Mouse (Mus musculus): Measurements from ENCODE around the gene Tnnt1. TPM values are rescaled to one million over a fixed set of nuclear protein-coding genes. Genes with fewer than 3 reads are reported as not detected.

Gene Tnnt1
- polyA plus RNA-seq, 1 experiment from 2014 or later = 10.8 TPM

DNA sequence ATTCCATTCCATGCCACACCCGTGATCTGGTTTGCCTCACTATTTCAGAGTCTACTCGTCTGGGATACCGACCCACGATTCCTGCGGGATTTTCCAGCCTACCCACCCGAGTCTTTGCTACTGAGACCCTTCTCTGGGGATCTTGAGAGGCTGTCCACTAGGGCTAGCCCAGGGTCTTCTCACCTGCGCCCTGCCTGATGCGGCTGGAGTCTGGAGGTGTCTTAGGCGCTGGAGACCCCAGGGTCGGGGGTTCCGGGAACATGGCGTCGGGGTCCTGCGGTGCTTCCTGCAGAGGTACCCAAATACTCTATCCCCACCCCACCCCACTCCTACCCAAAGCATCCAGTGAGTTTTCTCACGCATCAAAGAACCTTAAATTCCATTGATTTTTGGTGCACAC lies 29.9 kb upstream of the Tnnt1 start:
- no peak overlapping the region for H3K9ac ChIP-seq (ENCODE audit: low read depth, low read length)
- DNase-seq (ENCODE audit: low spot score) (no peak), ATAC-seq (replicated peaks; ENCODE audit: low FRiP score, low read depth) (no peak)
- no peak overlapping the region for H3K27ac ChIP-seq
- H3K4me2 ChIP-seq (ENCODE audit: low read length) = 0 out of 2 replicates have a peak overlapping the region, but pooled peaks have one; percentile 71
- H3K27me3 ChIP-seq (ENCODE audit: insufficient read depth, low read length) = no peaks in the 10 kb centered on the region
- no peaks in the 10 kb centered on the region for H3K36me3 ChIP-seq (ENCODE audit: insufficient read depth, low read length)
- no peak overlapping the region for H3K4me3 ChIP-seq (replicated peaks; ENCODE audit: low read depth, low read length)
- H3K4me1 ChIP-seq (replicated peaks; ENCODE audit: insufficient read depth, low read length) = peaks cover 7% of the 10 kb centered on the region; the same call in 1 of the 2 replicates
- no peaks in the 10 kb centered on the region for H3K9me3 ChIP-seq (replicated peaks; ENCODE audit: low read length)
- WGBS = 77% methylated on average over 15 of the region's 15 CpGs
- TF ChIP-seq CTCF (IDR thresholded peaks at IDR 0.05; ENCODE audit: low read depth) = no peak

DNA sequence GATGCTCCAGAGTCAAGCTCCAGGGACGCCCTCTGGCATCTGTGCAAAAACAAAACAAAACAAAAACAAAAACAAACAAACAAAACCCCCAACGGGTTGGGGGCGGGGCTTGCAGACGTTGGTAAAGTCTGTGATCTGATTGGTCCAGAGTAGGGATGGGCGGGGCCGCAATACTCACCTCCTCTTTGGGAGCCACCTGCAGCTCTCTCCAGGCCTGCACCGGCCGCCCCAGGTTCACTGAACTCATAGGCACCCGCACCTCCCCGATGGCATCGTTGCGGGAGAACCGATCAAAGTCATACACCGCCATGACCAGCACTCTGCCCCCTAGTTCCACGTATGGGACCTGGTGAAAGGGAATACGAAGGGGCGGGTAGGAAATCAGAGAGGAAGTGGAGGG lies 25.8 kb upstream of the Tnnt1 start:
- H3K9me3 ChIP-seq (replicated peaks; ENCODE audit: low read length) = no peaks in the 10 kb centered on the region
- no peak for ATAC-seq (replicated peaks; ENCODE audit: low FRiP score, low read depth)
- WGBS = 39% methylated on average over 17 of the region's 17 CpGs
- TF ChIP-seq CTCF (IDR thresholded peaks at IDR 0.05; ENCODE audit: low read depth) = no peak
- H3K27ac ChIP-seq = no peak overlapping the region
- H3K36me3 ChIP-seq (ENCODE audit: insufficient read depth, low read length) = no peaks in the 10 kb centered on the region
- H3K4me3 ChIP-seq (replicated peaks; ENCODE audit: low read depth, low read length) = no peak overlapping the region
- H3K4me1 ChIP-seq (replicated peaks; ENCODE audit: insufficient read depth, low read length) = peaks cover 3% of the 10 kb centered on the region; the same call in 1 of the 2 replicates
- no peak overlapping the region for H3K9ac ChIP-seq (ENCODE audit: low read depth, low read length)
- H3K27me3 ChIP-seq (ENCODE audit: insufficient read depth, low read length) = no peaks in the 10 kb centered on the region
- H3K4me2 ChIP-seq (ENCODE audit: low read length) = no peak overlapping the region
- DNase-seq (ENCODE audit: low spot score) = no peak

DNA sequence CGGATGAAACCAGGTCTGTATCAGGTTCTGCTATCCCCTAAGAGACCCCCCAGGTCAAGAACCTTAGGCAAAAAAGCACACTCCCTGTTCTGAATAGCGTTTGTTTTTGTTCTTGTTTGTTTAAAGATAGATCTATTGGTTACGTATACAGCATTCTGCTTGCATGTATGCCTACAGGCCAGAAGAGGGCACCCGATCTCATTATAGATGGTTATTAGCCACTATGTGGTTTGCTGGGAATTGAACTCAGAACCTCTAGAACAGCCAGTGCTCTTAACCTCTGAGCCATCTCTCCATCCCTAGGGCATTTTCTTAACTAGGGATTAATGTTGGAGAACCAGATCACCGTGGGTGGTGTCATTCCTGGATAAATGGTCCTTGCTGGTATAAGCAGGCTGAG lies 25.2 kb upstream of the Tnnt1 start:
- no peaks in the 10 kb centered on the region for H3K4me1 ChIP-seq (replicated peaks; ENCODE audit: insufficient read depth, low read length)
- no peak for ATAC-seq (replicated peaks; ENCODE audit: low FRiP score, low read depth)
- no peaks in the 10 kb centered on the region for H3K9me3 ChIP-seq (replicated peaks; ENCODE audit: low read length)
- H3K4me2 ChIP-seq (ENCODE audit: low read length) = no peak overlapping the region
- WGBS = 57% methylated on average over 5 of the region's 5 CpGs
- DNase-seq (ENCODE audit: low spot score) = no peak
- no peaks in the 10 kb centered on the region for H3K27me3 ChIP-seq (ENCODE audit: insufficient read depth, low read length)
- H3K4me3 ChIP-seq (replicated peaks; ENCODE audit: low read depth, low read length) = no peak overlapping the region
- H3K9ac ChIP-seq (ENCODE audit: low read depth, low read length) = no peak overlapping the region
- peak; percentile 8; the same call in 1 of the 2 replicates for TF ChIP-seq CTCF (IDR thresholded peaks at IDR 0.05; ENCODE audit: low read depth)
- H3K36me3 ChIP-seq (ENCODE audit: insufficient read depth, low read length) = no peaks in the 10 kb centered on the region
- H3K27ac ChIP-seq = no peak overlapping the region

DNA sequence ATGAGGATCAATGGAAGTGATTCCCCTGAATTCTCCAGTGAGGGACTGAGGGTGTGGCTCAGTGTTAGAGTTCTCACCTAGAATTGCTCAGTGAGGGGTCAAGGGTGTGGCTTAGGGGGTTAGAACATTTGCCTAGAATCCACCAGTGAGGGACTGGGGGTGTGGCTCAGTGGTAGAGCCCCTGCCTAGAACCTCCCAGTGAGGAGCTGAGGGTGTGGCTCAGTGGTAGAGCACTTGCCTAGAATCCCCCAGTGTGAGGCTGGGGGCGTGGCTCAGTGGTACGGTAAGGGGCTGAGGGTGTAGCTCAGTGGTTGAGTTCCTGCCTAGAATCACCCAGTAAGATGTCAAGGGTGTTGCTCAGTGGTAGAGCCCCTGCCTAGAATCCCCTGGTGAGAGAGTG lies 22.8 kb upstream of the Tnnt1 start:
- no peak for TF ChIP-seq CTCF (IDR thresholded peaks at IDR 0.05; ENCODE audit: low read depth)
- no peaks in the 10 kb centered on the region for H3K27me3 ChIP-seq (ENCODE audit: insufficient read depth, low read length)

GRCm38 (mm10) chr7:4537181-4537580 lies 21.0 kb upstream of the Tnnt1 start:
- DNase-seq (ENCODE audit: low spot score) (no peak), ATAC-seq (replicated peaks; ENCODE audit: low FRiP score, low read depth) (no peak)
- H3K4me2 ChIP-seq (ENCODE audit: low read length) = no peak overlapping the region
- no peak for TF ChIP-seq CTCF (IDR thresholded peaks at IDR 0.05; ENCODE audit: low read depth)
- H3K27me3 ChIP-seq (ENCODE audit: insufficient read depth, low read length) = no peaks in the 10 kb centered on the region
- H3K27ac ChIP-seq = no peak overlapping the region
- 53% methylated on average over 4 of the region's 4 CpGs for WGBS
- H3K4me3 ChIP-seq (replicated peaks; ENCODE audit: low read depth, low read length) = no peak overlapping the region
- H3K36me3 ChIP-seq (ENCODE audit: insufficient read depth, low read length) = no peaks in the 10 kb centered on the region
- no peaks in the 10 kb centered on the region for H3K9me3 ChIP-seq (replicated peaks; ENCODE audit: low read length)
- 0 out of 2 replicates have a peak, but pooled peaks cover under 1% of the 10 kb centered on the region for H3K4me1 ChIP-seq (replicated peaks; ENCODE audit: insufficient read depth, low read length)
- no peak overlapping the region for H3K9ac ChIP-seq (ENCODE audit: low read depth, low read length)

More for the DNA sequence above, 22.8 kb upstream of the Tnnt1 start:
- Histone ChIP-seq H3K27ac (no peak overlapping the region), H3K9me3 (replicated peaks; ENCODE audit: low read length) (no peaks in the 10 kb centered on the region), H3K4me3 (replicated peaks; ENCODE audit: low read depth, low read length) (no peak overlapping the region), H3K4me2 (ENCODE audit: low read length) (no peak overlapping the region), H3K36me3 (ENCODE audit: insufficient read depth, low read length) (no peaks in the 10 kb centered on the region), H3K4me1 (replicated peaks; ENCODE audit: insufficient read depth, low read length) (no peaks in the 10 kb centered on the region), H3K9ac (ENCODE audit: low read depth, low read length) (no peak overlapping the region)
- ATAC-seq (replicated peaks; ENCODE audit: low FRiP score, low read depth) = 0 out of 2 replicates have a peak, but pooled peaks have one; percentile 29
- no peak for DNase-seq (ENCODE audit: low spot score)
- WGBS = 76% methylated on average over 2 of the region's 2 CpGs

DNA sequence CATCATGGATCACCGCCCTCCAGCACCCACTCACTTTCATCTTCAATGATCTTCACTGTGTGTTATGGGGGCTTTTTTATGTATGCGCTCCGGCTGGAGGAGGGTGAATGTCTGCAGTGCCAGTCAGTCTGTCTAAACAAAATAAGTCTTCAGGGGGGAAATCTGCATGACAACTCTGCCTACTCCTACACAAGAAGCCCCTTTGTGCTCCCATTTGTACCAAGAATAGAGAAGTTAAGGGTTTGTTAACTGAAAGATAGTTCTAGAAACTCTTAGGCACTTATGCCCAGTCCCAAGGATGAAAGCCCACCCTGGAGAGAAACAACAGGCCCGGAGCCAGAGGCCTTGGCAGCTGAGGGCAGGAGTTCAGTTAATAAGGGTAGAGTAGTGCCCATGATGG lies 20.2 kb upstream of the Tnnt1 start:
- 83% methylated on average over 4 of the region's 4 CpGs for WGBS
- peaks cover 6% of the 10 kb centered on the region; the same call in 1 of the 2 replicates for H3K4me1 ChIP-seq (replicated peaks; ENCODE audit: insufficient read depth, low read length)
- no peak for DNase-seq (ENCODE audit: low spot score)
- no peak overlapping the region for H3K4me3 ChIP-seq (replicated peaks; ENCODE audit: low read depth, low read length)
- no peak overlapping the region for H3K9ac ChIP-seq (ENCODE audit: low read depth, low read length)
- ATAC-seq (replicated peaks; ENCODE audit: low FRiP score, low read depth) = no peak
- no peak overlapping the region for H3K4me2 ChIP-seq (ENCODE audit: low read length)
- no peaks in the 10 kb centered on the region for H3K9me3 ChIP-seq (replicated peaks; ENCODE audit: low read length)
- no peaks in the 10 kb centered on the region for H3K27me3 ChIP-seq (ENCODE audit: insufficient read depth, low read length)
- H3K27ac ChIP-seq = no peak overlapping the region
- TF ChIP-seq CTCF (IDR thresholded peaks at IDR 0.05; ENCODE audit: low read depth) = no peak
- H3K36me3 ChIP-seq (ENCODE audit: insufficient read depth, low read length) = no peaks in the 10 kb centered on the region

Measured in kidney, postnatal 0 days (tissue).